8 mouse cellular contexts compared by ENCODE assay signal in the genomic region with DNA sequence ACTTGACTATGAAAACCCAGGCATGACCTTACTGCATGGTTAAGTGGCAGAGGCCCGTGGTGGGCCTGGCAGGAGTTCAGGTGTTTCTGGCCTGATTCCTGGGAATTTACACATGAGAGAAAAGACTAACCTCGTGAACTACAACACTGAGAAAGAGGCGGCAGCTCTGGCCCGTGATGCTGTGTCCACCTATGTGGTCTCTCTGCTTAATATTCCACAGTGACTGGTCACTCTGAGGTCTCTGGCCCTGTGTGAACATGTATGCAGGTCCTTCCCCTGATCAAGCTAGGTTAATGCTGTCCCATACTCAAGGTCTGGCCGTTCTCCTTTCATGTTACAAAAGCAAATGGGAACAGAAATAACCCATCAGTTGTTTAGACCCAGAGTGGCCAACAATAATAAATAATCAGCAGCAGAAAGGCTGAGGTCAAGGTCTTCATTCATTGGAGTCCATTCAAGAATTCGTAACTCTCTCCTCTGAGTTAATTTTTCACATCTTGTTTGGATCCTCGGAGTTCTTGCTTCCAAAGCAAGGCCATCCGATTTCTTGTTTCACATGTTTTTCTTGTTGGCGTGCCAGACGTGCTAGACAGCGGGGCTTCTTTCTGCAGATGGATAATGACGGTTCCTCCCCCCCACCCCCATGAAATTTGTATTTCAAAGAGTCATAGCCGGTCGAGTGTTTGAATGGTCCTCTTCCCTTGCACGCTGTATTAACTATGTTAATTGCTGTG.
DNase-seq lines count a peak whose midpoint lies in the region; ATAC-seq and TF ChIP-seq lines count a peak whose summit lies in the region.

No protein-coding gene starts in this region.

- ATAC-seq in embryonic facial prominence, embryonic 12.5 days (ENCODE audit: insufficient number of reproducible peaks, insufficient read depth, low FRiP score, low TSS enrichment), result no peak
- peak; percentile 60 for ATAC-seq in Patski
- no peak for ATAC-seq in monocyte, adult 5-6 weeks (replicated peaks; ENCODE audit: insufficient number of reproducible peaks, low FRiP score, low TSS enrichment, poor library complexity, severe bottlenecking)

- no peak for DNase-seq in embryonic facial prominence, embryonic 10.5 days (ENCODE audit: low spot score)
- peak; percentile 86 for DNase-seq in Patski (ENCODE audit: low read depth, low spot score)
- peak; percentile 57 to 80 for DNase-seq in heart, postnatal 14 days
- peak; percentile 27 for DNase-seq in lung, adult 2 months
- DNase-seq in frontal cortex, postnatal 10 days (ENCODE audit: low spot score in 2 of 2), result no peak
- no peak for DNase-seq in left cerebral cortex, adult 8-10 months (ENCODE audit: low spot score in 2 of 2)

- no peaks in the 10 kb centered on the region for H3K27me3 ChIP-seq in embryonic facial prominence, embryonic 12.5 days
- H3K27me3 ChIP-seq in embryonic facial prominence, embryonic 10.5 days (replicated peaks; ENCODE audit: low read depth, poor library complexity, severe bottlenecking), result no peaks in the 10 kb centered on the region
- H3K27me3 ChIP-seq in Patski, result no peaks in the 10 kb centered on the region

- no peak overlapping the region for H3K4me3 ChIP-seq in embryonic facial prominence, embryonic 12.5 days
- no peak overlapping the region for H3K4me3 ChIP-seq in embryonic facial prominence, embryonic 10.5 days
- no peak overlapping the region for H3K4me3 ChIP-seq in lung, adult 2 months (replicated peaks; ENCODE audit: extremely low read depth, low read depth, low read length)

- H3K9me3 ChIP-seq in embryonic facial prominence, embryonic 12.5 days, result no peaks in the 10 kb centered on the region
- H3K9me3 ChIP-seq in embryonic facial prominence, embryonic 10.5 days, result no peaks in the 10 kb centered on the region

- no peaks in the 10 kb centered on the region for H3K36me3 ChIP-seq in embryonic facial prominence, embryonic 12.5 days
- peaks cover 7% of the 10 kb centered on the region; the same call in 1 of the 2 replicates for H3K36me3 ChIP-seq in embryonic facial prominence, embryonic 10.5 days (replicated peaks)

- peak overlapping the region; percentile 70; the same call in 1 of the 2 replicates for H3K27ac ChIP-seq in embryonic facial prominence, embryonic 12.5 days
- H3K27ac ChIP-seq in embryonic facial prominence, embryonic 10.5 days (replicated peaks), result no peak overlapping the region

- 55% methylated on average over 15 of the region's 15 CpGs for WGBS in embryonic facial prominence, embryonic 12.5 days
- WGBS in embryonic facial prominence, embryonic 10.5 days, result 75% methylated on average over 15 of the region's 15 CpGs
- 49% methylated on average over 15 of the region's 15 CpGs for WGBS in lung, adult 2 months

- intact Hi-C loops in heart, postnatal 14 days (cut with DNase I), result no loop called here

- H3K4me1 ChIP-seq in embryonic facial prominence, embryonic 12.5 days, result peaks cover 16% of the 10 kb centered on the region; the same call in 1 of the 2 replicates
- H3K4me1 ChIP-seq in embryonic facial prominence, embryonic 10.5 days, result peaks cover 8% of the 10 kb centered on the region
- 0 out of 2 replicates have a peak, but pooled peaks cover 4% of the 10 kb centered on the region for H3K4me1 ChIP-seq in lung, adult 2 months (ENCODE audit: control insufficient read depth, insufficient read depth, low read length)

- CTCF ChIA-PET in Patski (lab: Charles Lee), result interaction anchor here (0.9 to 1.7 kb wide), 5 partner anchors 16 to 107 kb away, joined by 3 to 5 read pairs (median 5); no protein-coding TSS in a partner anchor

- no peak overlapping the region for H3K4me2 ChIP-seq in embryonic facial prominence, embryonic 12.5 days (replicated peaks)

- in situ Hi-C loops in Patski (cut with MboI; ENCODE audit: low pct_unique_long_range_greater_than_20kb), result loop anchor here (5.0 kb wide), 1 partner anchor 66 kb away; no protein-coding TSS in a partner anchor

- TF ChIP-seq POLR2A in lung, adult 2 months (IDR thresholded peaks at IDR 0.05; ENCODE audit: borderline replicate concordance, extremely low read depth, low read depth, low read length), result no peak

- TF ChIP-seq CTCF in Patski (IDR thresholded peaks at IDR 0.05), result no peak
- no peak for TF ChIP-seq CTCF in lung, adult 2 months (IDR thresholded peaks at IDR 0.05; ENCODE audit: insufficient read depth, low read length)

- POLR2A ChIA-PET in Patski (lab: Charles Lee), result interaction anchor here (0.8 kb wide), 1 partner anchor 235 kb away, joined by 3 read pairs; no protein-coding TSS in a partner anchor

- H3K9ac ChIP-seq in embryonic facial prominence, embryonic 12.5 days, result no peak overlapping the region

Comparison
In these comparisons a context has a peak if more than half of its experiments do, and no peak if none do; other contexts are left out.
1. DNase-seq: peak in Patski (single experiment), heart, postnatal 14 days (2 of 2) and lung, adult 2 months (single experiment); none in embryonic facial prominence, embryonic 10.5 days (single experiment), frontal cortex, postnatal 10 days (0 of 2) and left cerebral cortex, adult 8-10 months (0 of 2).